Mouse (Mus musculus): ENCODE results near the gene Hist1h2bn. TPM values are rescaled to one million over a fixed set of nuclear protein-coding genes. Genes with fewer than 3 reads are reported as not detected.

Hist1h2bn gene
- polyA plus RNA-seq, 1 experiment from 2014 or later, result 2.2 TPM

Small RNA genes within 50 kb of the gene (microRNA-seq; reads per million reads assigned to microRNA genes)
- gene Gm44346, result not detected
- not detected for gene Gm44357
- gene Gm44367, result 0.57 reads per million
- gene Gm44454, result not detected

Other genes with a start within 250 kb of the Hist1h2bn start
- 10.6 and 11.1 TPM in 2 replicates for gene Zkscan8, start 223.0 kb upstream of the Hist1h2bn start, polyA plus RNA-seq (2014; fragmentation: Nextera tagmentation; extraction: Ambion mirVana)
- 0.12 and 0.26 TPM in 2 replicates for gene Olfr1366, start 211.3 kb upstream of the Hist1h2bn start, polyA plus RNA-seq (2014; fragmentation: Nextera tagmentation; extraction: Ambion mirVana)
- gene Olfr1535, start 194.2 kb upstream of the Hist1h2bn start, polyA plus RNA-seq (2014; fragmentation: Nextera tagmentation; extraction: Ambion mirVana), result 0.04 TPM in 1 of 2 replicates, not detected in the other
- not detected in 2 replicates for gene Olfr1364, start 172.4 kb upstream of the Hist1h2bn start, polyA plus RNA-seq (2014; fragmentation: Nextera tagmentation; extraction: Ambion mirVana)
- not detected in 2 replicates for gene Olfr1362, start 140.1 kb upstream of the Hist1h2bn start, polyA plus RNA-seq (2014; fragmentation: Nextera tagmentation; extraction: Ambion mirVana)
- not detected in 2 replicates for gene Olfr11, start 111.6 kb upstream of the Hist1h2bn start, polyA plus RNA-seq (2014; fragmentation: Nextera tagmentation; extraction: Ambion mirVana)
- gene Olfr1361, start 90.7 kb upstream of the Hist1h2bn start, polyA plus RNA-seq (2014; fragmentation: Nextera tagmentation; extraction: Ambion mirVana), result not detected in 2 replicates
- gene Olfr1360, start 76.7 kb upstream of the Hist1h2bn start, polyA plus RNA-seq (2014; fragmentation: Nextera tagmentation; extraction: Ambion mirVana), result not detected in 2 replicates
- not detected in 2 replicates for gene Olfr1359, start 56.0 kb upstream of the Hist1h2bn start, polyA plus RNA-seq (2014; fragmentation: Nextera tagmentation; extraction: Ambion mirVana)
- gene Hist1h2bl, start 38.0 kb upstream of the Hist1h2bn start, polyA plus RNA-seq (2014; fragmentation: Nextera tagmentation; extraction: Ambion mirVana), result 0.85 and 2.7 TPM in 2 replicates
- gene Hist1h2ai, start 37.7 kb upstream of the Hist1h2bn start, polyA plus RNA-seq (2014; fragmentation: Nextera tagmentation; extraction: Ambion mirVana), result 19.8 and 20.9 TPM in 2 replicates
- 11.6 and 12.9 TPM in 2 replicates for gene Hist1h3h, start 36.5 kb upstream of the Hist1h2bn start, polyA plus RNA-seq (2014; fragmentation: Nextera tagmentation; extraction: Ambion mirVana)
- gene Hist1h2bm, start 32.1 kb upstream of the Hist1h2bn start, polyA plus RNA-seq (2014; fragmentation: Nextera tagmentation; extraction: Ambion mirVana), result 4.2 and 5.7 TPM in 2 replicates
- gene Hist1h4j, start 19.1 kb upstream of the Hist1h2bn start, polyA plus RNA-seq (2014; fragmentation: Nextera tagmentation; extraction: Ambion mirVana), result 1.0 and 2.2 TPM in 2 replicates
- 2.4 and 6.0 TPM in 2 replicates for gene Hist1h4k, start 3.6 kb upstream of the Hist1h2bn start, polyA plus RNA-seq (2014; fragmentation: Nextera tagmentation; extraction: Ambion mirVana)
- 6.2 and 10.7 TPM in 2 replicates for gene Hist1h2ak, start 296 bp upstream of the Hist1h2bn start, polyA plus RNA-seq (2014; fragmentation: Nextera tagmentation; extraction: Ambion mirVana)
- 20.0 and 24.8 TPM in 2 replicates for gene Hist1h1b, start 26.5 kb downstream of the Hist1h2bn start, polyA plus RNA-seq (2014; fragmentation: Nextera tagmentation; extraction: Ambion mirVana)
- gene Hist1h3i, start 29.2 kb downstream of the Hist1h2bn start, polyA plus RNA-seq (2014; fragmentation: Nextera tagmentation; extraction: Ambion mirVana), result 289 and 304 TPM in 2 replicates
- gene Hist1h2an, start 33.1 kb downstream of the Hist1h2bn start, polyA plus RNA-seq (2014; fragmentation: Nextera tagmentation; extraction: Ambion mirVana), result 2.6 and 7.4 TPM in 2 replicates
- 2.5 TPM in 2 replicates for gene Hist1h2bp, start 33.3 kb downstream of the Hist1h2bn start, polyA plus RNA-seq (2014; fragmentation: Nextera tagmentation; extraction: Ambion mirVana)
- gene Hist1h2bq, start 56.1 kb downstream of the Hist1h2bn start, polyA plus RNA-seq (2014; fragmentation: Nextera tagmentation; extraction: Ambion mirVana), result 17.8 and 23.3 TPM in 2 replicates
- gene Hist1h2ao, start 56.3 kb downstream of the Hist1h2bn start, polyA plus RNA-seq (2014; fragmentation: Nextera tagmentation; extraction: Ambion mirVana), result 1.7 TPM in 1 of 2 replicates, not detected in the other
- not detected in 2 replicates for gene Hist1h4m, start 57.6 kb downstream of the Hist1h2bn start, polyA plus RNA-seq (2014; fragmentation: Nextera tagmentation; extraction: Ambion mirVana)
- gene Hist1h4n, start 78.1 kb downstream of the Hist1h2bn start, polyA plus RNA-seq (2014; fragmentation: Nextera tagmentation; extraction: Ambion mirVana), result 10.3 and 12.0 TPM in 2 replicates
- 5,628 and 6,009 TPM in 2 replicates for gene Hist1h2ap, start 79.4 kb downstream of the Hist1h2bn start, polyA plus RNA-seq (2014; fragmentation: Nextera tagmentation; extraction: Ambion mirVana)
- gene Hist1h2br, start 79.6 kb downstream of the Hist1h2bn start, polyA plus RNA-seq (2014; fragmentation: Nextera tagmentation; extraction: Ambion mirVana), result 17.8 and 23.1 TPM in 2 replicates
- gene Zfp184, start 191.0 kb downstream of the Hist1h2bn start, polyA plus RNA-seq (2014; fragmentation: Nextera tagmentation; extraction: Ambion mirVana), result 26.7 and 27.9 TPM in 2 replicates
- not detected in 2 replicates for gene Pom121l2, start 227.1 kb downstream of the Hist1h2bn start, polyA plus RNA-seq (2014; fragmentation: Nextera tagmentation; extraction: Ambion mirVana)

All from midbrain, embryonic 11.5 days (tissue).